9 mouse cellular contexts compared by ENCODE assay signal in genomic region chr11:111818124-111818523, GRCm38 (mm10).
DNase-seq lines count a peak whose midpoint lies in the region; ATAC-seq and TF ChIP-seq lines count a peak whose summit lies in the region.
"Had no signal": no experiment of that assay in that cellular context is flagged by ENCODE, and none has a peak within 500 bp of the region (broad histone marks: within the 10 kb centered on the region; RNA-seq: fewer than 3 reads in every experiment).

No protein-coding gene starts in this region.

- H3K4me3 ChIP-seq in ES-Bruce4 (ENCODE audit: low read depth, low read length) = no peak overlapping the region
- H3K4me3 ChIP-seq in embryonic facial prominence, embryonic 11.5 days (ENCODE audit: low read depth, low read length) = no peak overlapping the region
- no peak overlapping the region for H3K4me3 ChIP-seq in heart, embryonic 13.5 days
- H3K4me3 ChIP-seq in neural tube, embryonic 15.5 days (replicated peaks) = no peak overlapping the region

- H3K9ac ChIP-seq in ES-Bruce4 (ENCODE audit: low read depth, poor library complexity, severe bottlenecking) = no peak overlapping the region
- no peak overlapping the region for H3K9ac ChIP-seq in embryonic facial prominence, embryonic 11.5 days (replicated peaks; ENCODE audit: low read length)
- H3K9ac ChIP-seq in heart, embryonic 13.5 days = no peak overlapping the region
- no peak overlapping the region for H3K9ac ChIP-seq in neural tube, embryonic 15.5 days (replicated peaks)
- H3K9ac ChIP-seq: lung, embryonic 14.5 days had no signal

- no peaks in the 10 kb centered on the region for H3K9me3 ChIP-seq in ES-Bruce4 (replicated peaks; ENCODE audit: control insufficient read depth, insufficient read depth, low read length, poor library complexity, severe bottlenecking)
- no peaks in the 10 kb centered on the region for H3K9me3 ChIP-seq in embryonic facial prominence, embryonic 11.5 days (replicated peaks; ENCODE audit: control insufficient read depth, low read length)
- H3K9me3 ChIP-seq in heart, embryonic 13.5 days = no peaks in the 10 kb centered on the region
- no peaks in the 10 kb centered on the region for H3K9me3 ChIP-seq in neural tube, embryonic 15.5 days (replicated peaks)

- H3K4me2 ChIP-seq in embryonic facial prominence, embryonic 11.5 days (ENCODE audit: low read depth, low read length) = no peak overlapping the region
- H3K4me2 ChIP-seq in heart, embryonic 13.5 days = peak overlapping the region; percentile 50
- H3K4me2 ChIP-seq in neural tube, embryonic 15.5 days = peak overlapping the region; percentile 13; the same call in 1 of the 2 replicates
- H3K4me2 ChIP-seq: lung, embryonic 14.5 days had no signal

- peak; percentile 49 for DNase-seq in embryonic facial prominence, embryonic 11.5 days (ENCODE audit: low spot score)
- peak; percentile 50 to 78 for DNase-seq in left cerebral cortex, adult 18-20 months (ENCODE audit: low spot score in 2 of 2)
- no peak for DNase-seq in c-Kit-positive CD71-positive TER-119-positive erythroid progenitor cells, embryonic 14.5 days (ENCODE audit: low spot score)
- no peak for DNase-seq in adrenal gland, adult 8-10 months
- DNase-seq in cerebellum, adult 11 months = no peak

- TF ChIP-seq CTCF in ES-Bruce4 (IDR thresholded peaks at IDR 0.05; ENCODE audit: low read depth, low read length) = no peak

- H3K36me3 ChIP-seq in ES-Bruce4 (ENCODE audit: control insufficient read depth, insufficient read depth, low read length, poor library complexity, severe bottlenecking) = no peaks in the 10 kb centered on the region
- no peaks in the 10 kb centered on the region for H3K36me3 ChIP-seq in embryonic facial prominence, embryonic 11.5 days (replicated peaks; ENCODE audit: control insufficient read depth, insufficient read depth, low read depth, low read length)
- H3K36me3 ChIP-seq in heart, embryonic 13.5 days = no peaks in the 10 kb centered on the region
- no peaks in the 10 kb centered on the region for H3K36me3 ChIP-seq in neural tube, embryonic 15.5 days

- no peaks in the 10 kb centered on the region for H3K4me1 ChIP-seq in ES-Bruce4 (ENCODE audit: control insufficient read depth, insufficient read depth, low read length)
- peaks cover 2% of the 10 kb centered on the region; the same call in 1 of the 2 replicates for H3K4me1 ChIP-seq in embryonic facial prominence, embryonic 11.5 days (ENCODE audit: control insufficient read depth, insufficient read depth, low read length)
- peaks cover 10% of the 10 kb centered on the region; the same call in 1 of the 2 replicates for H3K4me1 ChIP-seq in heart, embryonic 13.5 days
- peaks cover 10% of the 10 kb centered on the region for H3K4me1 ChIP-seq in neural tube, embryonic 15.5 days

- H3K27ac ChIP-seq in ES-Bruce4 (ENCODE audit: insufficient read depth, low read length) = no peak overlapping the region
- no peak overlapping the region for H3K27ac ChIP-seq in embryonic facial prominence, embryonic 11.5 days (replicated peaks; ENCODE audit: low read depth, low read length)
- H3K27ac ChIP-seq in heart, embryonic 13.5 days (replicated peaks) = no peak overlapping the region
- H3K27ac ChIP-seq in neural tube, embryonic 15.5 days (replicated peaks) = peak overlapping the region; percentile 63; the same call in 1 of the 2 replicates

- H3K27me3 ChIP-seq in ES-Bruce4 (ENCODE audit: control insufficient read depth, insufficient read depth, low read length, poor library complexity, severe bottlenecking) = no peaks in the 10 kb centered on the region; the same call in 1 of the 2 replicates
- no peaks in the 10 kb centered on the region for H3K27me3 ChIP-seq in embryonic facial prominence, embryonic 11.5 days (ENCODE audit: control insufficient read depth, insufficient read depth, low read length)
- H3K27me3 ChIP-seq in heart, embryonic 13.5 days (replicated peaks) = no peaks in the 10 kb centered on the region
- no peaks in the 10 kb centered on the region for H3K27me3 ChIP-seq in neural tube, embryonic 15.5 days (replicated peaks)

- TF ChIP-seq POLR2A in ES-Bruce4 (IDR thresholded peaks at IDR 0.05; ENCODE audit: insufficient read depth, low read length) = no peak

- ATAC-seq in embryonic facial prominence, embryonic 11.5 days (replicated peaks; ENCODE audit: insufficient number of reproducible peaks, low FRiP score, low TSS enrichment, low read depth) = no peak
- ATAC-seq in heart, embryonic 13.5 days (ENCODE audit: extremely low read depth, insufficient number of reproducible peaks, low FRiP score, low TSS enrichment) = no peak
- no peak; the same call in 1 of the 2 replicates for ATAC-seq in neural tube, embryonic 15.5 days (ENCODE audit: low FRiP score)

- WGBS in embryonic facial prominence, embryonic 11.5 days = 2% methylated on average over 10 of the region's 10 CpGs
- WGBS in heart, embryonic 13.5 days = 8% methylated on average over 10 of the region's 10 CpGs
- WGBS in neural tube, embryonic 15.5 days = 6% methylated on average over 10 of the region's 10 CpGs

- peak; percentile 62; the same call in 1 of the 2 replicates for TF ChIP-seq EP300 in ES-Bruce4 (IDR thresholded peaks at IDR 0.05; ENCODE audit: insufficient read depth, low read depth, low read length)

Comparison
In these comparisons a context has a peak if more than half of its experiments do, and no peak if none do; other contexts are left out.
1. DNase-seq: peak in embryonic facial prominence, embryonic 11.5 days (single experiment) and left cerebral cortex, adult 18-20 months (2 of 2); none in c-Kit-positive CD71-positive TER-119-positive erythroid progenitor cells, embryonic 14.5 days (single experiment), adrenal gland, adult 8-10 months (single experiment) and cerebellum, adult 11 months (single experiment).